Comparison of ENCODE assay signal across 8 mouse cellular contexts in the genomic region with DNA sequence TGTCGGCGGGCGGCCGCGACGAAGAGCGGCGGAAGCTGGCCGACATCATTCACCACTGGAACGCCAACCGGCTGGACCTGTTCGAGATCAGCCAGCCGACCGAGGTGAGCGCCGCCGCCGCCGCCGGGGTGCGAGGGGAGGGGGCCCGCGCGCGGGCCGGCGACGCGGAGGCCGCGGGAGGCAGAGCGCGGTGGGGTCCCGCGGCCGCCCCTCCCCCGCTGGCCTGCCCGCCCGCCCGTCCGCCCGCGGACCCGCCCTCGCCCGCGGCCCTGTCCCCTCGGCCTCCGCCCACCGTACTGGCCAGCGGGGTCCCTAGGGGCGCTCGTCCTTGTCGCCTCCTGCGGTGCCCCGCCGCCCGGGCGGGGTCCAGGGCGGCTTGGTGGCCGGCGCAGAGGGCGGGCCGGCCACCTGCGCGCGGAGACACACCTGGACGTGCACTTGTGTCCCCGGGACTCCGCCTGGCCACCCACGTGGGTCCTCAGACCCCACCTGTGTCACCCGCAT. TPM values are rescaled to one million over a fixed set of nuclear protein-coding genes. Genes with fewer than 3 reads are reported as not detected.
DNase-seq lines count a peak whose midpoint lies in the region; ATAC-seq and TF ChIP-seq lines count a peak whose summit lies in the region.

No protein-coding gene starts in this region.

- WGBS in kidney, adult 2 months = under 1% methylated on average over 60 of the region's 72 CpGs
- WGBS in heart, embryonic 12.5 days = under 1% methylated on average over 61 of the region's 72 CpGs
- under 1% methylated on average over 51 of the region's 72 CpGs for WGBS in limb, embryonic 12.5 days
- 0% methylated on average over 43 of the region's 72 CpGs for WGBS in neural tube, embryonic 14.5 days

- in situ Hi-C loops in Patski (cut with MboI; ENCODE audit: low pct_unique_long_range_greater_than_20kb) = no loop called here

- DNase-seq in kidney, adult 2 months = peak; percentile 38
- no peak for DNase-seq in kidney, adult 8-10 months
- no peak for DNase-seq in Patski (ENCODE audit: low read depth, low spot score)
- DNase-seq in spleen, postnatal 14 days (ENCODE audit: low spot score in 2 of 2) = no peak
- no peak for DNase-seq in adrenal gland, postnatal 25 days

- peak overlapping the region; percentile 80 for H3K4me3 ChIP-seq in kidney, adult 2 months (ENCODE audit: insufficient read depth, low read depth, low read length)
- peak overlapping the region; percentile 79 for H3K4me3 ChIP-seq in heart, embryonic 12.5 days
- H3K4me3 ChIP-seq in limb, embryonic 12.5 days (replicated peaks) = peak overlapping the region; percentile 95
- peak overlapping the region; percentile 96 for H3K4me3 ChIP-seq in neural tube, embryonic 14.5 days (ENCODE audit: low read depth, low read length)

- no peak for TF ChIP-seq CTCF in kidney, adult 2 months (conservative IDR thresholded peaks at IDR 0.05; ENCODE audit: insufficient read depth, insufficient read length, low read depth, low read length)
- TF ChIP-seq CTCF in Patski (IDR thresholded peaks at IDR 0.05) = no peak

- H3K27ac ChIP-seq in kidney, adult 2 months (ENCODE audit: insufficient read depth, low read depth, low read length) = peak overlapping the region; percentile 76
- H3K27ac ChIP-seq in heart, embryonic 12.5 days (ENCODE audit: poor library complexity, severe bottlenecking) = peak overlapping the region; percentile 97
- peak overlapping the region; percentile 75 for H3K27ac ChIP-seq in limb, embryonic 12.5 days
- H3K27ac ChIP-seq in neural tube, embryonic 14.5 days (ENCODE audit: low read depth, low read length) = peak overlapping the region; percentile 98

- POLR2A ChIA-PET in Patski (lab: Charles Lee) = interaction anchor here (1.1 to 2.7 kb wide), 2 partner anchors 16 to 36 kb away, joined by 3 to 14 read pairs; no protein-coding TSS in a partner anchor

- H3K4me2 ChIP-seq in heart, embryonic 12.5 days = peak overlapping the region; percentile 91
- H3K4me2 ChIP-seq in limb, embryonic 12.5 days = peak overlapping the region; percentile 99
- H3K4me2 ChIP-seq in neural tube, embryonic 14.5 days (ENCODE audit: low read depth, low read length) = peak overlapping the region; percentile 75

- no peaks in the 10 kb centered on the region for H3K9me3 ChIP-seq in heart, embryonic 12.5 days (replicated peaks)
- no peaks in the 10 kb centered on the region for H3K9me3 ChIP-seq in limb, embryonic 12.5 days
- H3K9me3 ChIP-seq in neural tube, embryonic 14.5 days (ENCODE audit: control insufficient read depth, low read length) = no peaks in the 10 kb centered on the region

- no peak for TF ChIP-seq POLR2A in kidney, adult 2 months (IDR thresholded peaks at IDR 0.05; ENCODE audit: low read depth, low read length)

- H3K27me3 ChIP-seq in kidney, adult 2 months (replicated peaks; ENCODE audit: control insufficient read depth, insufficient read depth, low read length) = no peaks in the 10 kb centered on the region
- H3K27me3 ChIP-seq in Patski = no peaks in the 10 kb centered on the region
- no peaks in the 10 kb centered on the region for H3K27me3 ChIP-seq in heart, embryonic 12.5 days (replicated peaks)
- no peaks in the 10 kb centered on the region for H3K27me3 ChIP-seq in limb, embryonic 12.5 days
- H3K27me3 ChIP-seq in neural tube, embryonic 14.5 days (ENCODE audit: control insufficient read depth, insufficient read depth, low read length) = no peaks in the 10 kb centered on the region; the same call in 1 of the 2 replicates

- ATAC-seq in Patski = peak; percentile 14
- peak; percentile 64 for ATAC-seq in heart, embryonic 12.5 days (ENCODE audit: insufficient number of reproducible peaks, low FRiP score)
- peak; percentile 24 for ATAC-seq in limb, embryonic 12.5 days (ENCODE audit: insufficient number of reproducible peaks, insufficient read depth, low FRiP score, low TSS enrichment, low read depth)
- ATAC-seq in neural tube, embryonic 14.5 days (ENCODE audit: low read depth) = peak; percentile 33

- CTCF ChIA-PET in Patski (lab: Charles Lee) = no interaction called here

- H3K36me3 ChIP-seq in kidney, adult 2 months (ENCODE audit: control insufficient read depth, insufficient read depth, low read length) = no peaks in the 10 kb centered on the region
- no peaks in the 10 kb centered on the region for H3K36me3 ChIP-seq in heart, embryonic 12.5 days
- H3K36me3 ChIP-seq in limb, embryonic 12.5 days = no peaks in the 10 kb centered on the region
- no peaks in the 10 kb centered on the region for H3K36me3 ChIP-seq in neural tube, embryonic 14.5 days (ENCODE audit: control insufficient read depth, insufficient read depth, low read length)

- H3K9ac ChIP-seq in heart, embryonic 12.5 days = peak overlapping the region; percentile 97
- H3K9ac ChIP-seq in limb, embryonic 12.5 days (replicated peaks) = peak overlapping the region; percentile 84
- peak overlapping the region; percentile 97 for H3K9ac ChIP-seq in neural tube, embryonic 14.5 days (replicated peaks; ENCODE audit: low read depth, low read length)

- peaks cover 12% of the 10 kb centered on the region for H3K4me1 ChIP-seq in kidney, adult 2 months (ENCODE audit: control insufficient read depth, insufficient read depth, low read length)
- H3K4me1 ChIP-seq in heart, embryonic 12.5 days (replicated peaks) = peaks cover 33% of the 10 kb centered on the region
- peaks cover 18% of the 10 kb centered on the region for H3K4me1 ChIP-seq in limb, embryonic 12.5 days (replicated peaks)
- peaks cover 12% of the 10 kb centered on the region; the same call in 1 of the 2 replicates for H3K4me1 ChIP-seq in neural tube, embryonic 14.5 days (ENCODE audit: control insufficient read depth, insufficient read depth, low read length)

RNA-seq across cellular contexts. Expression of a gene that starts 0.4 kb away (rescaled TPM):
- polyA plus RNA-seq in kidney, adult 2 months (2012; rRNA removed) = 35.1 and 42.3 TPM in 2 replicates
- polyA plus RNA-seq in Patski (2021) = 167 TPM
- polyA plus RNA-seq in heart, embryonic 12.5 days (2016; fragmentation: Nextera tagmentation; extraction: Ambion mirVana) = 106 and 108 TPM in 2 replicates
- 68.6 and 76.5 TPM in 2 replicates for polyA plus RNA-seq in limb, embryonic 12.5 days (2016; fragmentation: Nextera tagmentation; extraction: Ambion mirVana)
- polyA plus RNA-seq in neural tube, embryonic 14.5 days (2014; fragmentation: Nextera tagmentation; extraction: Ambion mirVana) = 130 and 139 TPM in 2 replicates
- 81.1 and 93.8 TPM in 2 replicates for total RNA-seq in adrenal gland, postnatal 25 days (2021)

RNA-seq across cellular contexts. Expression of a gene that starts 0.9 kb away (rescaled TPM):
- 4.3 and 5.1 TPM in 2 replicates for polyA plus RNA-seq in kidney, adult 2 months (2012; rRNA removed)
- polyA plus RNA-seq in Patski (2021) = 4.1 TPM
- polyA plus RNA-seq in heart, embryonic 12.5 days (2016; fragmentation: Nextera tagmentation; extraction: Ambion mirVana) = 3.6 and 4.9 TPM in 2 replicates
- polyA plus RNA-seq in limb, embryonic 12.5 days (2016; fragmentation: Nextera tagmentation; extraction: Ambion mirVana) = 4.8 and 5.7 TPM in 2 replicates
- polyA plus RNA-seq in neural tube, embryonic 14.5 days (2014; fragmentation: Nextera tagmentation; extraction: Ambion mirVana) = 18.8 and 31.1 TPM in 2 replicates
- 5.3 and 6.0 TPM in 2 replicates for total RNA-seq in adrenal gland, postnatal 25 days (2021)

Comparison
In these comparisons a context has a peak if more than half of its experiments do, and no peak if none do; other contexts are left out.
1. ATAC-seq: peak in every context shown above with its lines; median percentile 64 in heart, embryonic 12.5 days; 33 in neural tube, embryonic 14.5 days; 24 in limb, embryonic 12.5 days; 14 in Patski.